Mouse (Mus musculus) left cerebral cortex, adult 9 months (tissue): ENCODE data around the gene Ggcx.

Source experiments
- DNase-seq, 2 experiments: peaks; one replicate each; pipeline ENCODE4 v3.0.0; 2022; ENCODE audit warnings: low spot score in 2 of 2

Gene Ggcx

DNA sequence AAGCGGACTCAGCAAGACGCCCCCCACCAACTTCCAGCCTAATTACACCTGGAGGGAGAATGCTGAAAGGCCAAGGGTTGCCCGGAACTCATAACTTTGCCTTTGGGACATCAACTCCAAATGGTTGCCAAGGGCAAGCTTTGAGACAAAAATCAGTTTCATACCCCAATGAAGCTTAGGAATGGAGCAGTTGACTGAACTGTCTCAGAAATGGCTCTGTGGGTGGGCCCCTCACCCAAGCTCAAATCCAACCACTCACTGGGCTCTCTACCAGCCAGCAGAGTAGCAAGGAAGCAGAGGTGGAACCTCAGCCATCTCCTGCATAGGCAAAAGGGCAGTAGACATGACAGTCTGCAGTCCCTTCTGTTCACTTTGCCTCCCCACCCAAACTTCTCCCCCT is 26.3 kb upstream of the Ggcx start:
- no peak for DNase-seq

DNA sequence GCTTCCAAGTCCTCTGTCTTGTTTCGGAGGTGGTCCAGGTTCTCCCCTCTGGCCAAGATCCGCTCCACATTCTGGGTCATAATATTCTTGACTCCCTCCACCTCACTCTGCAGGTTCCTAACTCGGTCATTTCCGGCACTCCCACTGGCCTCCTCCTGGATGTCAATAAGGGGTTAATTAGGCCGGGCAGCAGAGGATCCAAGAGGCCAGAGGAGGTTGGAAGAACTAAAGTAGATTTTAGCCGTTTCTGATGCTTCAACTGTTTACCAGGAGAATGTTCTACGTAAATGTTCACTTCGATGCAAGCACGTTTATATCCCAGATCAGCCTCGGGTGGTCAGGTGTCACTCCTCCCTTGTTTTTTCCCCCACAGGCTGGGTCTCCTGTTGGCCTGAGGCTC is 25.8 kb upstream of the Ggcx start:
- DNase-seq, result no peak

DNA sequence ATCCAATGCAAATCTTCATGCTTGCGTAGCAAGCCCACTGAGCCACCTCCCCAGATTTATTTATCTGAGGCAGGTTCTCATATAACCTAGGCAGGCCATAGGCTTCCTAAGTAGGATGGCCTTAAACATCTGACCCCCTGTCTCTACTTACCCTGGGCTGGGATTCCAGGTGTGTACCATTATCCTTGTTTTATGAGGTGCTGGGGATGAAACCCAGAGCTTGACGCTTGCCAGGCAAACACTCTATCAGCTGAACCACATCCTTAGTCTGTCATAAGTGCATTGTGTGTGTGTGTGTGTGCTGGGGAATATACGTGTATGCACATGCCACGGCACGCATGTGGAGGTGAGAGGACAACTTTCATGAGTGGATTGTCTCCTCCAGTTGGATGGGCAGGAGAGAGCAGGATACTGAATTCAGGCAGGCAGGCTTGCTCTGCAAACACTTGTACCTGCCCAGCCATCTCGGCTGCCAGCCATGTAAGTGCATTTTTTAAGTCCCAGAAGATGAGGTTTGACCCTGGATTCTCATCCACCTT is 25.2 kb upstream of the Ggcx start:
- DNase-seq, result no peak

DNA sequence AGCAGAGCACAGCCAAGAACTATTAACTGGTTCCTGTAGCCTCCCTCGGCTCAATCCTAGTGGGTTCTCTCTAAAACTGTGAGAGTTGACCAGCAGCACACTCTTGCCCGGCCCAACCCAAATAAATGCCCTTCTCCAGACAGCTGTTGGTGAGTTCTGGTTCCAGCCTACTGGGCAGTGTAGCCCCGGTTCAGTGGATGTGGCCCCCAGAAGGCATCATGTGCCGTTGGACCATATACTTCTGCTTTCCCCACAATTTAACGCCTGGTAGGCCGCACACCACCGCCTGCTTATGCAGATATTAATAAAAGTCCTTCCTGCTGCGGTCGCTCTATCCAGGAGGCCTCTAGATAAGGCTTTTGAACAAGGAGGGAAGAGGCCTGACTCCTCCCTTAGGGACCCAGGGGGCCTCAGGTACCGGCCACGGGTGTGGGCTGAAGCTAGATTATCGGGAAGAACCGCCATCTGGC is 24.6 kb upstream of the Ggcx start:
- no peak for DNase-seq

DNA sequence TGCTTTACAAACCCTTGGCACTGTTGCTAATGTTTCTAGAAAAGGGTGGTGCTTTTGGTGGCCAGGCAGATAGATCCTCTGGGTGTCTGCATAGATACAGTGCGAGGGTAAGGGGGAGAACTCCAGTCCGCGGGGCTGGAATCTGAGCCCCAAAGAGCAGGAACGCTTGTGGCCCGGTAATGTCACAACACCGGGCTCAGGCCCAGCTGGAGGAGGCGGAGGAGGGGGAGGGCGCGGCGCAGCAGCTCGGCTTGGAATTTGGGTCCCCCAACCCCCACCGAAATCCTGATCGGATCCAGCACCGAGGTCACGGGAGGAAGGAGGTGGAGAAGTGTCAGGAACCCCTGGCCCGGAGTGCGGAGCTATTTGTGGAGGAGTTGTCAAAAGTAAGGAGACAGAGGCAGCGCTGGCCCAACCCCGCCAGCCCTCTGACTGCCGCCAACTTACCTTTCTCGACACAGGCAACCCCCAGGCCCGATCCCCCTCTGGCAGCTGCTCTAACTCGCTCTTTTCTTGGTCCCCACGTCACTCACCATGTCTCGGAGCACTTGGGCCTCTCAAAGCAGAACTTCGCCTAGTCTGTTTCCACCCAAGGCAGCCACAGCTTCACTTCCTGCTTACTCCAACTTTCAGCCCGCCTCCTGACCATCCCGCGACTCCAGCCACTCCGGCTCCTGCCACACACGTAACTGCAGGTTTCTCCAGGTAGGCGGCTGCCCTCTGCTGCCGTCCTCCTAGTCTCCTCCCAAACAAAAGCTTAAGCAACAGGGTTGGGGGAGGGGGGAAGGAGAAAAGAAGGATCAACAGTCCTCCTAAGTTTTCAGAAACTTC is 24.0 kb upstream of the Ggcx start, which contains the start of gene Vamp8:
Gene Vamp8, minus strand, starts transcription at position 763 of the 831 bp plus-strand sequence.
- peak in 1 of 2 experiments; percentile 37 for DNase-seq

DNA sequence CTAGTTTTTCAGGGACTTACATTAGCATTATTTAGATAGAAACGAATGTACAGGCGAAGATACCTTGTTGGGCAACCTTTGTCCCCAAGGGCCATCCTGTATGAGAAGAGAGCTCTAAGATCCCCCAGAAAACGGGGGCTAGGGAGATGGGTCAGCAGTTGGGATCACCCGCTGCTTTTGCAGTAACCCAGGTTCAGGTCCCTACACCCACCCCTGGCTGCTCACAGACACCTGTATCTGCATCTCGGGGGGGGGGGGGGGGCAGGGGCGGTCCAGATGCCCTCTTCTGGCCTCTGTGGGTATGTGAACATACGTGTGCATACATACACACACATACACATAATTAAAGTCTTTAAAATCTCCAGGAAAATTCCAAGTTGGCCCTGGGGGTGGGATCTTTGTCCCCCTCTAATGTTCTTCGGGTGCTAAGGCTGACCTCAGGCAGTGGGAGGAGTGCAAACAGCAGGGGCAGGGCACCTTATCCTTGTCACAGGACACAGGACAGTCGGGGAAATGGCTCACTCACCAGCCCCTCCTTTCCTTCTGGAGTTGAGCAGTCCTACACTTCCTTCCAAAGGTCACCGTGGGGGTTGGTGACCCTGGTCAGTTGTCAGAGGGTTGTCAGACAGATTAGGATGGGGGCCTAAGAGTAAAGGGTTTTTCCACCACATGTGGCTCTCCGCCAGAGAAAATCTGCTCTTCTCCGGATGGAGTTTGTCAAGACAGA is 23.1 kb upstream of the Ggcx start:
- no peak for DNase-seq

DNA sequence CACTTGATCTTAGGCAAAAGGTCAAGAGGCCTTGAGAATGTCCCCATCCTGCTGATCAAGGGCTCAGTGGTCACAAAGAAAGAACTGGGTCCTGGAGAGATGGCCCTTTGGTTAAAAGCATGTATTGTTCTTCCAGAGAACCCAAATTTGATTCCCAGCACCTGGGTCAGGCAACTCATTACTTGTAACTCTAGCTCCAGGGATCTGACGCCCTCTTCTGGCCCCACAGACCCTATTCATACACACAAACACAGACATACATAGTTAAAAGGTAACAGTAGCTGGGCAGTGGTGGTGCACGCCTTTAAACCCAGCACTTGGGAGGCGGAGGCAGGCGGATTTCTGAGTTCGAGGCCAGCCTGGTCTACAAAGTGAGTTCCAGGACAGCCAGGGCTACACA is 21.8 kb upstream of the Ggcx start:
- DNase-seq, result no peak

GRCm38 (mm10) chr6:72396837-72397251 is 17.3 kb upstream of the Ggcx start:
- DNase-seq, result no peak

DNA sequence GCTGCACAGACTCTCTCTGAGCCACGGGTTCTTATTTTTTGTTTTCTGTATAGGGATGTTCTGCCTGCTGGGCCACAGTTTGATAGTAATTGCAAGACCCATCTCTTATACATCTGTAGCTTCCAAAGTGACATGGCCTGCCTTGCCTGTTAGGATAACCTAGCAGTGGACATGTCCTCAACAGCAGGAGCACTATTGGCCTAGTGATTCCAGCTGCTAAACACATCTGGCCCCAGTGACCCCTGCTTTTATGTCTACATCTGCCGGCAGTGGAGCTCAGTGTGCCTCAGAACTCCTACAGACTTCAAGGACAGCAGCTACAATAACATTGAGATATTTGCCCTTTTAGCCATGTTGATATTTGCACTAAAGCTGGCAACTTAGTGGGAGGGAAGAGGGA is 14.1 kb upstream of the Ggcx start:
- DNase-seq, result no peak

DNA sequence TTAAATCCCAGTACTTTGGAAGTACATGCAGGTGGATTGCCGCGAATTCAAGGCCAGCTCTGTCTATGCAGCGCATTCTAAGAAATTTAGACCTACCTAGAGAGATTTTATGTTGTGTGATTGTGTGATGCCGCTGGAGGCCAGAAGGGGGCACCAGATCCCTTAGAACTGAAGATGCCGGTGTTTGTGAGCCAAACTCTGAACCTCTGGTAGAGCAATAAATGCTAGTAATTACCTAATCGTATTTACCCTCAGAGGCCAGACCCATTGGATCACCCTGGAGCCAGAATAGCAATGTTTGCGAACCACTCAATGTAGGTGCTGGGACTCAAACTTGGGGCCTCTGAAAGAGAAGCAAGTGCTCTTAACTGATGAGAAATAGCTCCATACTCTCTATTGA is 12.2 kb upstream of the Ggcx start:
- peak in 1 of 2 experiments; percentile 79 for DNase-seq

- no peak for DNase-seq
Observed at GRCm38 (mm10) chr6:72405356-72405755, 8.8 kb upstream of the Ggcx start.

- DNase-seq, result peak in 1 of 2 experiments; percentile 89
Observed at GRCm38 (mm10) chr6:72407119-72407518, 7.0 kb upstream of the Ggcx start.

GRCm38 (mm10) chr6:72409567-72409966 is 4.5 kb upstream of the Ggcx start:
- peak in 1 of 2 experiments; percentile 72 for DNase-seq

DNA sequence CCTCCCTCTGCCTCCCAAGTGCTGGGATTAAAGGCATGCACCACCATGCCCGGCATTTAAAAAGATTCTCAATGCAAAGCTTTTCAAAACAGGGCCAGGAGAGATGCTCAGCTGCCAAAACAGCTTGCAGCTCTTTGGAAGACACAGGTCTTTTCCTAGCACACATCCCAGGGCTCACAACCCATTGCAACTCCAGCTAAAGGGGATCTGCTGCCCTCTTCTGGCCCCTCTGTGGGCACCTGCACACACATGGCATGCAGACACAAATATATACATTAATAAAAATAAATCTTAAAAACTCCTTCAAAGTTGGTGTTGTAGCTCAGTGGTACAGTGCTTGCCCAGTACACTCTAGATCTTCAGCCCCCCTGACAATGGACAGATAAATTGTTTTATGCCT is 4.1 kb upstream of the Ggcx start:
- DNase-seq, result no peak

- no peak for DNase-seq
Observed at GRCm38 (mm10) chr6:72410518-72410917, 3.6 kb upstream of the Ggcx start.

- DNase-seq, result no peak
Observed at GRCm38 (mm10) chr6:72415181-72415580, 1.1 kb downstream of the Ggcx start.

- DNase-seq, result no peak
Observed at GRCm38 (mm10) chr6:72415964-72416772, 2.1 kb downstream of the Ggcx start.

- DNase-seq, result no peak
Observed at GRCm38 (mm10) chr6:72418279-72418678, 4.2 kb downstream of the Ggcx start.

- DNase-seq, result no peak
Observed at GRCm38 (mm10) chr6:72419806-72420205, 5.7 kb downstream of the Ggcx start.

DNA sequence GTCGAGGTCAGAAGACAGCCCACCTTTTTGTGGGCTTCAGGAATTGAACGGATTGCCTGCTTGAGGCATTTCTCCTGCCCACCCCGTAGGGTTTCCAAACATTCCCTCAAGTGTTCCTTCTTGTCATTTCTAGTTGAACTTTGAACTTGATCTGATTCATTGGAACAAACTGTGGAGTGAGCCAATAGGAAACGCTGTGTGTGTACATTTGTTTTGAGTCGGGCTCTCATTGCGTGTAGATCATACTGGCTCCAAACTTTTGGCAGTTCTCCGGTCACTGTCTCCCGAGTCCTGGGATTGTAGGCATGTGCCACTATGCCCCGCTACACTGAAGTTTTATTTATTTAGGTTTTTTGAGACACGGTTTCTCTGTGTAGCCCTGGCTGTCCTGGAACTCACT is 6.8 kb downstream of the Ggcx start:
- DNase-seq, result no peak

- no peak for DNase-seq
Observed at GRCm38 (mm10) chr6:72425646-72426045, 11.5 kb downstream of the Ggcx start.

- DNase-seq, result peak; percentile 38 to 84
Observed at GRCm38 (mm10) chr6:72428036-72428435, 13.9 kb downstream of the Ggcx start.
